Mouse (Mus musculus): ENCODE measurements around the gene Ppp5c. TPM values are rescaled to one million over a fixed set of nuclear protein-coding genes. Genes with fewer than 3 reads are reported as not detected.

Ppp5c gene
- polyA plus RNA-seq, 1 experiment, result 205 TPM

DNA sequence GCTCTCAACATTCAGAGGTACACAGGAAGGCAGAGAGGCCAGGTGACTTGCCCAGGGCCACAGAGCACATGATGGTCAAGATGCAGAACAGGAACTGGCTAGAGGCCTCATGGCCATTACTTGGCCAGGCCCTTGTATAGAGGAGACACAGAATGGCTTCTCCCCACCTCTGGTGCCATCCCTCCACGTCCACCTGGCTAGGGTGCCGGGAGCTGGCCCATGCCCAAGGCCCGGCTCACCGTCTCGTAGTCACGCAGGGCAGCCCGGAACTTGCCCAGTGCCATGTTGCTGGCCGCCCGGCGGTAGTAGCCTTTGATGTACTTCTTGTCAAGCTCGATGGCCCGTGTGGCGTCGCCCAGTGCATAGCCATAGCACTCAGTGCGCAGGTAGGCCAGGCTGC lies 5.5 kb downstream of the Ppp5c start:
- 94% methylated on average over 15 of the region's 15 CpGs for WGBS
- DNase-seq (ENCODE audit: low read depth, low spot score), result no peak

- WGBS, result 64% methylated on average over 7 of the region's 7 CpGs
Measured at GRCm38 (mm10) chr7:17019426-17020166, 8.1 kb downstream of the Ppp5c start.

GRCm38 (mm10) chr7:17017921-17018320 lies 9.8 kb downstream of the Ppp5c start:
- no peak for DNase-seq (ENCODE audit: low read depth, low spot score)
- 33% methylated on average over 2 of the region's 2 CpGs for WGBS

More at GRCm38 (mm10) chr7:17019426-17020166, 8.1 kb downstream of the Ppp5c start:
- DNase-seq (ENCODE audit: low read depth, low spot score), result no peak

GRCm38 (mm10) chr7:17017036-17017435 lies 10.7 kb downstream of the Ppp5c start:
- peak; percentile 97 for DNase-seq (ENCODE audit: low read depth, low spot score)
- WGBS, result 14% methylated on average over 1 of the region's 1 CpGs

DNA sequence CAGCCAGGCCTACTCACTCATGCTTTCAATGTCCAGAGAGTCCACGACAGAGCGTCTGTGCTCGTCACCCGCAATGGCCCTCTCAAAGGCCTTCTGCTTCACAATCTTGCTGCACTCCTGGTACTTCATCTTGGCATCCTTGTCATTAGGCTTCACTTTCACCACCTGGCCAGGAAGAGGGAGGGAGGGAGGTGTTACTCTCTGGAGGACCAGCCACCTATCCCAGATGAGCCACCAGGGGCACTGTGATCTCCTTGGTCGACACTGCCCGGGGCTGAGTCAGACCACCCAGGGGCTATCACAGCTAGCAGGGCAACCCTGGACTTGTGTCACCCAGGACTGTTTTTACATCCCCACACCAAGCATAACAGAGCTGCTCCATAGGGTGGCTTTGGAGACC lies 12.3 kb downstream of the Ppp5c start:
- no peak for DNase-seq (ENCODE audit: low read depth, low spot score)

DNA sequence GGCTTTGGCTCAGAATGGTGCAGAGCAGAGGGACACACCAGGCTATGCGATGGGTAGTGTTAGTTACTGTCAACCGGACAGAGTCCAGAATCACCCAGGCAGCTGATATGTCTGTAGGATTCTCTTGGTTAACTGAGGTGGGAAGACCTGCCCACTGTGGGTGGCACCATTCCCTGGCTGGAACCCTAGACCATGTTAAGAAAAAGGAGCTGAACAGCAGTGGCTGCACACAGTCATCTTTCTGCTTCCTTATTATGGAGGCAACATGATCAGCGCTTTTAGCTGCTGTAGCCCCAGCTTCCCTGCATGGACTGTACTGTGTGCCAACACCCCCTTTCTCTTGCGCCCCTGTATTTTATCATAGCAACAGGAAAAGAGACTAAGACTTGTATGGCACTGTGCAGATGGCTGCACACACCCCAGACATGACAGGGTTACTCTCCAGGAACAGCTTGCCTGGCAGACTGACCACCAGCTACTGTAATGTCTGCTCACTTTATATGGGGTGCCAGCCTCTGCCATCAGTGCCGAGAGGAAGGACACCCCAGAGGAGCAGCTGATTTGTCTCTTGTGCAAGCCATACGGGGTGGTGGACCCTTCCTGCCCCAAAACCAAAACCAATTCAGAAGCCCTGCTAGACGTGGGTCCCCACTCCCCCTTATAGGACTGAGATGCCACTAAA lies 15.7 kb downstream of the Ppp5c start:
- 89% methylated on average over 7 of the region's 7 CpGs for WGBS
- DNase-seq (ENCODE audit: low read depth, low spot score), result no peak

More for the DNA sequence above, 12.3 kb downstream of the Ppp5c start:
- 51% methylated on average over 6 of the region's 6 CpGs for WGBS

DNA sequence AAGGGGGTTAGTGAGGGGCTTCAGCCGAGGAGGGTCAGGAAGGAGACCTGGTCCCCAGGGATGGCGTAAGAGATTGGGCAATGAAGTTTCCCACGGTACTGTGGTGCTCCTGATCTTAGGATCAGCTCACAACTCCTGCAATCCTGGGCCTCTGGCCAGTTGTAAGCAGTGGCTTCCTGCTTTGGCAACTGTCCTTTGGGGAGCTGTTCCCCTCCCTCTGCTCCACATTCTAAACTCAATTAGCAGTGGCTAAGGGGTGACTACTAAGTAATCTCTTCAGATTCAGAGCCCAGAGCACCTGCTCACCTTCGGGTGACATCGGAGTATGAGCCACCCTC lies 17.7 kb downstream of the Ppp5c start:
- no peak for DNase-seq (ENCODE audit: low read depth, low spot score)
- 72% methylated on average over 5 of the region's 5 CpGs for WGBS

GRCm38 (mm10) chr7:17009326-17010009 lies 18.3 kb downstream of the Ppp5c start:
- WGBS, result 83% methylated on average over 16 of the region's 16 CpGs

DNA sequence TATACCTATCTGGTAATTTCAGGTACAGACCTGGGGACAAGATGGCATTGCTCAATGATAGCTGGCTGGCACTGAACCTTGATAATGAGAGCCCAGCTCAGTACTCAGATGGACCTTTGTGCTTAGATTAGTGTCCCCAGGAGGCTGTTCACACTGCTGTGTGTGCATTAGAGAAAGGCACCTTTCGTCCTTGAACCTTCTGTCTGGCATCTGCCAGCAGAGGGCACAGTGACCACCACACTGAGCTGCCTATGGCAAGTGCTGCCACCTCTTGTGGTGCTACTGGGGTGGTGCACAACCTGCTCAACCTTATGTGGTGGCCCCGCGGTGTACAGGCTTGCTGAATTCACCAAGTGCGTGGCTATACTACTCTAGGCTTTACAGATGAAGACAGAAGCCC lies 20.4 kb downstream of the Ppp5c start:
- 44% methylated on average over 4 of the region's 4 CpGs for WGBS
- no peak for DNase-seq (ENCODE audit: low read depth, low spot score)

More at GRCm38 (mm10) chr7:17009326-17010009, 18.3 kb downstream of the Ppp5c start:
- DNase-seq (ENCODE audit: low read depth, low spot score), result no peak

DNA sequence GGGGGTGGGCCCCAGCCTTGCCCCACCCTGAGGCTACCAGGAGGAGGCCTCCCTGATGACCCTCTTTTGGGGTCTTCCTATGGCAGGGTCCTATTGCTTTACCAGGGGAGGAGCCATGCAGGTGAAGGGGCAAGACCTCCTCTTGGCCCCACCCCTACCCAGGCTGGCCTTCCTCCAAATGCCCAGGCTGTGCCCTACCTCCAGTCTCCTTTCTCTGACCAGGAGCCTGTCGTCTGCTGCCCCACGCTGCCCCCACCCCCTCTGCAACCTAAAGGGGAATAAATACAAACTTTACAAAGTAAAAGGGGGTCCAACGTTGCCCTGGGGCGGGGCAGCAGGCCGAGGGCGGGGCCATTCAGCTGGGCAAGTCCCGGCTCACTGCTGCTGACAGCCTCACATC lies 23.0 kb downstream of the Ppp5c start:
- 34% methylated on average over 7 of the region's 7 CpGs for WGBS
- DNase-seq (ENCODE audit: low read depth, low spot score), result no peak

- 23% methylated on average over 7 of the region's 7 CpGs for WGBS
- DNase-seq (ENCODE audit: low read depth, low spot score), result no peak
Measured at GRCm38 (mm10) chr7:17003230-17003960, 24.3 kb downstream of the Ppp5c start.

DNA sequence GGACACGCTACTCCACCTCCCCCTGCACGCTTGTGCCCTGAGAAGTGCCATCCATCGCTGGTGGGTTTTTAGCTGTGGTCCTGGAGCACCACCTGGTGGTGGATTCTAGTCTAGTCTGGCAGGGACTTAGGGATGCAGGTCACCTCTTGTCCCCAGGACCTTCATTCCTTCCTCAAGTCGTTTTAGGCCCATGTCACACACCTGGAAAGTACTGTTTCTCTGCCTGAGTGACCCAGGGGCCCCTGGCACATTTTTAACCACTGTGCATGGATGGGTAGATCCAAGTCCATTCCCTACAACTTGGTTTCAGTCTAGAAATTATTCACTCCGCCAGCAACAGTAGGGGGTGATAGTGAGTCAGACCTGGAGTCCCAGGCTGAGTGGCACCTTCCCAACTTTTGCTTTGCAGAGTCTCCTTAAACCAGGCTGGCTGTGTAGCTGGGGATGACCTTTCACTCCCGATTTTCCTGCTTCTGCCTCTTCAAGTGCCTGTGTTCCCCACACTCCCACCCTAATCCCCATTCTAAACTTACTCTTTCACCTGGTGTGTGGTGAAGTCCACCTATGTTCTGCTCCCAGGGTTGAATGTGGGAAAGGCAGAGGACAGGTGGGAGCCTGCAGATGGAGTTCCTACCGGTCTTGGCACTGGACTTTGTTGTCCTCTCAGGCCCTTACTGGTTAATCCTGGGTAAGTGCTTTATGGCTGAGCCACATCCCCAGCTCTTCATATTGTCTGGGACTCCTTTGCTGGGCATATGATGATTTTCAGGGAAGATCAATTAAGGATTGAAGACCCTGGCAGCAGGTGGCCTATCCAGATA lies 25.1 kb downstream of the Ppp5c start:
- WGBS, result 5% methylated on average over 7 of the region's 7 CpGs
- no peak for DNase-seq (ENCODE audit: low read depth, low spot score)

GRCm38 (mm10) chr7:16999650-17000049 lies 28.1 kb downstream of the Ppp5c start:
- DNase-seq (ENCODE audit: low read depth, low spot score), result no peak
- 26% methylated on average over 4 of the region's 4 CpGs for WGBS

GRCm38 (mm10) chr7:16999233-16999632 lies 28.5 kb downstream of the Ppp5c start:
- 63% methylated on average over 4 of the region's 4 CpGs for WGBS

DNA sequence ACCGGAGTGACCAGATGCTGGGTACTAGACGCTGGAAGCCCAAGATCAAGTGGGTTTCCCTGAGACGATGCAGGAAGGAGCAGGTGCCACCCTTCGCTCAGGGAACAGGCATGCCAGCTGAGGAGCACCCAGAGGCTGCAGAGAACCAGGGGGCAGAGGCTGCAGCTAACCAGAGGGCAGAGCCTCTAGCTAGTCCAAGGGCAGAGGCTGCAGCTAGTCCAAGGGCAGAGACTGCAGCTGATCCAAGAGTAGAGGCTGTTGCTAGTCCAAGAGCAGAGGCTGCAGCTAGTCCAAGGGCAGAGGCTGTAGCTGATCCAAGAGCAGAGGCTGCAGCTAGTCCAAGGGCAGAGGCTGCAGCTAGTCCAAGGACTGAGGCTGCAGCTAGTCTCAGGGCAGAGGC lies 32.4 kb downstream of the Ppp5c start:
- WGBS, result 67% methylated on average over 4 of the region's 4 CpGs
- DNase-seq (ENCODE audit: low read depth, low spot score), result no peak

More at GRCm38 (mm10) chr7:16999233-16999632, 28.5 kb downstream of the Ppp5c start:
- DNase-seq (ENCODE audit: low read depth, low spot score), result no peak

DNA sequence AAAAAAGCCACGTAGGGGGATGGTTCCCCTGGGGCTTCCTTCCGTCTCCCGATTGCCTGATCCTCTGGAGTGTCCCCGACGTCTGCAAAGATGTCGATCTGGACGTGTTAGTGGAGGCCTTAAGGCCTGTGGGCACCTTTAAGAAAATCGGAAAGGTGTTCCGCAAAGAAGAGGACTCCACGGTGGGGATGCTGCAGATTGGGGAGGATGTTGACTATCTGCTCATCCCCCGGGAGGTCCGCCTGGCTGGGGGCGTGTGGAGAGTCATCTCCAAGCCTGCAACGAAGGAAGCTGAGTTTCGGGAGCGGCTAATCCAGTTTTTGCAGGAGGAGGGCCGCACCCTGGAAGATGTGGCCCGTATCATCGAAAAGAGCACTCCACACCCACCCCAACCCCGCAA lies 33.3 kb downstream of the Ppp5c start:
- no peak for DNase-seq (ENCODE audit: low read depth, low spot score)
- WGBS, result 18% methylated on average over 20 of the region's 20 CpGs

- 17% methylated on average over 27 of the region's 27 CpGs for WGBS
- DNase-seq (ENCODE audit: low read depth, low spot score), result no peak
Measured at GRCm38 (mm10) chr7:16993651-16994399, 33.9 kb downstream of the Ppp5c start.

DNA sequence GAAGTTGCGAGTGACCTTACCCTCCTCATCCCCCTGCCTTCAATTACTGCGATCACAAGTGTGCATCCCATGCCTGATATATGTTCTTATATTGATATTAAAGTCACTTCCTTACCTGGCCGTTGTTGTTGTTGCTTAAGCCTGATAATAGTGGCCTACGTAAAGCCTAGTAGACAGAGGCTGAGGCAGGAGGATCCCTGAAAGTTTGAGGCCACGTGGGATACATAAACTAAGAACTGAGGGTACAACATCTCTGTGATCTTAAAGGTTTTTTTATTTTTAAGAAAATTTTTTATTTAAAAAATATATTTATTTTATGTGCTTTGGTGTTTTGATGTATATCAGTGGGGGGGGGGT lies 35.3 kb downstream of the Ppp5c start, which contains the start of gene Ccdc8:
TSS of gene Ccdc8 (plus strand) at position 258 of the 357 bp plus-strand sequence.
- WGBS, result 90% methylated on average over 5 of the region's 5 CpGs
- DNase-seq (ENCODE audit: low read depth, low spot score), result no peak
